Mouse (Mus musculus) intestine, embryonic 14.5 days (tissue): ENCODE measurements at regions not wholly inside any gene's neighbourhood (a gene's known extent, or its start where the extent isn't known, plus 50 kb on each side); places are given as distances from the start of the nearest gene placed in this dataset.

Experiments used
- ATAC-seq: fragments of 200-750 bp; cut with Nextera tagmentation; replicated peaks from 2 replicates; pipeline ENCODE4 v1.8.0; 2017; ENCODE audit warnings: low read depth, moderate number of reproducible peaks, moderate TSS enrichment, moderate library complexity; ENCODE audit not compliant: low FRiP score, low TSS enrichment
- DNase-seq: peaks from one replicate; pipeline ENCODE4 v3.0.0-alpha.2; 2018; ENCODE audit warnings: low spot score
- H3K27ac ChIP-seq: fragments of 300-500 bp; sonication (generic); 2 replicates; pipeline ENCODE4 v1.5.1; 2014; ENCODE audit warnings: low read depth, mild to moderate bottlenecking, control low read depth
- H3K27me3 ChIP-seq: fragments of 300-500 bp; sonication (generic); replicated peaks from 2 replicates; pipeline ENCODE4 v1.6.1; 2014; ENCODE audit warnings: low read length, control low read depth; ENCODE audit not compliant: control insufficient read depth, insufficient read depth
- H3K36me3 ChIP-seq: fragments of 300-500 bp; sonication (generic); 2 replicates; pipeline ENCODE4 v1.6.1; 2014; ENCODE audit warnings: low read length, control low read depth; ENCODE audit not compliant: control insufficient read depth, insufficient read depth
- H3K4me1 ChIP-seq: fragments of 300-500 bp; sonication (generic); replicated peaks from 2 replicates; pipeline ENCODE4 v1.6.1; 2014; ENCODE audit warnings: low read length, control low read depth, mixed read lengths; ENCODE audit not compliant: control insufficient read depth, insufficient read depth
- H3K4me2 ChIP-seq: fragments of 300-500 bp; sonication (generic); 2 replicates; pipeline ENCODE4 v1.6.1; 2014; ENCODE audit warnings: low read length
- H3K4me3 ChIP-seq: fragments of 300-500 bp; sonication (generic); 2 replicates; pipeline ENCODE4 v1.5.1; 2014; ENCODE audit warnings: low read depth, low read length, control low read depth, mixed read lengths
- H3K9ac ChIP-seq: fragments of 300-500 bp; sonication (generic); 2 replicates; pipeline ENCODE4 v1.6.1; 2014; ENCODE audit warnings: mild to moderate bottlenecking, low read length
- H3K9me3 ChIP-seq: fragments of 300-500 bp; sonication (generic); 2 replicates; pipeline ENCODE4 v1.6.1; 2016; ENCODE audit warnings: low read length, control low read depth; ENCODE audit not compliant: control insufficient read depth
- WGBS: fragments of 180-500 bp; shearing (Covaris S2); extraction: QIAGEN DNeasy Blood & Tissue Kit; methylation state at CpG from one replicate; pipeline ENCODE4 v1.1.7; 2014; 5-methylcytosine and 5-hydroxymethylcytosine counted together

GRCm38 (mm10) chr2:179381916-179382315 is 60.3 kb upstream of the Cdh4 start:
- 98% methylated on average over 3 of the region's 3 CpGs for WGBS
- no peak overlapping the region for H3K4me2 ChIP-seq

GRCm38 (mm10) chr2:179382594-179382993 is 59.6 kb upstream of the Cdh4 start:
- H3K4me3 ChIP-seq, result no peak overlapping the region
- no peaks in the 10 kb centered on the region for H3K9me3 ChIP-seq
- no peaks in the 10 kb centered on the region for H3K36me3 ChIP-seq
- H3K4me1 ChIP-seq, result no peaks in the 10 kb centered on the region
- WGBS, result 74% methylated on average over 9 of the region's 9 CpGs
- DNase-seq (no peak), ATAC-seq (no peak)
- no peaks in the 10 kb centered on the region for H3K27me3 ChIP-seq
- H3K4me2 ChIP-seq, result no peak overlapping the region
- H3K27ac ChIP-seq, result no peak overlapping the region
- H3K9ac ChIP-seq, result no peak overlapping the region

More at GRCm38 (mm10) chr2:179381916-179382315, 60.3 kb upstream of the Cdh4 start:
- Histone ChIP-seq H3K4me3 (no peak overlapping the region), H3K27me3 (no peaks in the 10 kb centered on the region), H3K4me1 (no peaks in the 10 kb centered on the region), H3K27ac (no peak overlapping the region), H3K9me3 (no peaks in the 10 kb centered on the region), H3K9ac (no peak overlapping the region), H3K36me3 (no peaks in the 10 kb centered on the region)
- no peak for DNase-seq
- no peak for ATAC-seq

GRCm38 (mm10) chr2:179386871-179387270 is 55.4 kb upstream of the Cdh4 start:
- no peaks in the 10 kb centered on the region for H3K36me3 ChIP-seq
- H3K4me3 ChIP-seq, result no peak overlapping the region
- no peak overlapping the region for H3K4me2 ChIP-seq
- no peak overlapping the region for H3K9ac ChIP-seq
- peaks cover 16% of the 10 kb centered on the region; the same call in 1 of the 2 replicates for H3K4me1 ChIP-seq
- 81% methylated on average over 6 of the region's 6 CpGs for WGBS
- H3K9me3 ChIP-seq, result no peaks in the 10 kb centered on the region
- DNase-seq (no peak), ATAC-seq (no peak)
- H3K27ac ChIP-seq, result no peak overlapping the region
- no peaks in the 10 kb centered on the region for H3K27me3 ChIP-seq

GRCm38 (mm10) chr2:179390486-179390885 is 51.7 kb upstream of the Cdh4 start:
- no peak for ATAC-seq
- peaks cover 18% of the 10 kb centered on the region; the same call in 1 of the 2 replicates for H3K4me1 ChIP-seq
- H3K4me2 ChIP-seq, result no peak overlapping the region
- no peaks in the 10 kb centered on the region for H3K9me3 ChIP-seq
- no peak for DNase-seq
- H3K27ac ChIP-seq, result peak overlapping the region; percentile 48; the same call in 1 of the 2 replicates
- H3K4me3 ChIP-seq, result no peak overlapping the region
- WGBS, result 30% methylated on average over 4 of the region's 4 CpGs
- no peaks in the 10 kb centered on the region for H3K27me3 ChIP-seq
- no peaks in the 10 kb centered on the region for H3K36me3 ChIP-seq
- no peak overlapping the region for H3K9ac ChIP-seq

- peak; percentile 32; the same call in 1 of the 2 replicates for ATAC-seq
- Histone ChIP-seq H3K4me2 (no peak overlapping the region), H3K9ac (no peak overlapping the region), H3K36me3 (no peaks in the 10 kb centered on the region), H3K9me3 (no peaks in the 10 kb centered on the region), H3K27me3 (no peaks in the 10 kb centered on the region), H3K4me1 (peaks cover 18% of the 10 kb centered on the region; the same call in 1 of the 2 replicates), H3K27ac (peak overlapping the region; percentile 48; the same call in 1 of the 2 replicates), H3K4me3 (no peak overlapping the region)
- DNase-seq, result no peak
- 31% methylated on average over 11 of the region's 11 CpGs for WGBS
Measured at GRCm38 (mm10) chr2:179390924-179391461, 51.2 kb upstream of the Cdh4 start.
